Mouse (Mus musculus) spleen, adult 2 months (tissue): Measurements from ENCODE around the gene Dyrk4. TPM values are rescaled to one million over a fixed set of nuclear protein-coding genes. Genes with fewer than 3 reads are reported as not detected.

Experiments
- DNase-seq, 2 experiments: peaks; one replicate each; pipeline versions ENCODE4 v3.0.0 to v3.0.0-alpha.2; 2012 to 2021; ENCODE audit warnings: low spot score in 2 of 2, low read depth in 1 of 2
- H3K27ac ChIP-seq: fragments of 200-500 bp; 2 replicates; pipeline ENCODE4 v1.5.1; 2012; ENCODE audit warnings: low read length, inconsistent platforms; ENCODE audit not compliant: insufficient read depth
- H3K27me3 ChIP-seq: fragments of 200-500 bp; 2 replicates; pipeline ENCODE4 v1.6.1; 2012; ENCODE audit warnings: mild to moderate bottlenecking, moderate library complexity, low read length, inconsistent platforms; ENCODE audit not compliant: control insufficient read depth, insufficient read depth
- H3K36me3 ChIP-seq: fragments of 200-500 bp; 2 replicates; pipeline ENCODE4 v1.6.1; 2012; ENCODE audit warnings: mild to moderate bottlenecking, low read length, inconsistent platforms; ENCODE audit not compliant: control insufficient read depth, insufficient read depth
- H3K4me1 ChIP-seq: fragments of 200-500 bp; 2 replicates; pipeline ENCODE4 v1.6.1; 2011; ENCODE audit warnings: inconsistent platforms; ENCODE audit not compliant: control insufficient read depth, insufficient read depth, insufficient read length
- H3K4me3 ChIP-seq: fragments of 200-500 bp; 2 replicates; pipeline ENCODE4 v1.5.1; 2011; ENCODE audit warnings: mild to moderate bottlenecking, inconsistent platforms; ENCODE audit not compliant: insufficient read depth, insufficient read length; ENCODE audit errors: extremely low read depth
- CTCF ChIP-seq: fragments of 200-500 bp; IDR thresholded peaks from 2 replicates; pipeline ENCODE4 v1.5.1; 2011; ENCODE audit warnings: mild to moderate bottlenecking, inconsistent platforms; ENCODE audit not compliant: insufficient read depth, insufficient read length, insufficient replicate concordance; ENCODE audit errors: extremely low read depth
- POLR2A ChIP-seq: fragments of 200-500 bp; IDR thresholded peaks from 2 replicates; pipeline ENCODE4 v1.6.1; 2011; ENCODE audit warnings: low read depth, low read length, inconsistent platforms
- WGBS: fragments of 180-500 bp; shearing (Covaris S2); methylation state at CpG from one replicate; pipeline ENCODE4 v1.1.7; 2018; 5-methylcytosine and 5-hydroxymethylcytosine counted together
- polyA plus RNA-seq: library from polyadenylated mRNA; depleted of rRNA; stranded (reverse); fragments of >200 nt; gene quantifications from 2 replicates; pipeline ENCODE4 v1.2.3, GENCODE M21; 2012

Gene Dyrk4
- polyA plus RNA-seq, 1 experiment: 0.25 TPM

DNA sequence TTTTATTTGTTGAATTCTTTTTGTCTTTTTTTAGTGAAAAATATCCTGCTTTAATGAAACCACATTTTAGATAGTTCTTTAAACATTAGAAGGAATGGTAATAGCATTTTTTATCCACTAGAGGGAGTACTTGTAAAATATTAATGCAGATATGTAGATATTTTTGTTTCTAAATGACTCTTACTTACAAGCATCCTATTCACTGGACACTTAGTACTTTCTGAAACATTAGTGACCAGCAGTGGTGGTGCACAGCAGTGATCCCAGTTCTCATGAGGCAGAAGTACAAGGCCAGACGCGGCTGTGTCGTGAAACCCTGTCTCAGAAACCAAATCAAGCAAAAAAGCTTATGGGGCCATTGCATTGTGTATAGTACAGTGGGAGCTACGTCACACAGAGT lies 26.7 kb upstream of the Dyrk4 start:
- TF ChIP-seq POLR2A: no peak
- no peak for TF ChIP-seq CTCF
- WGBS: 92% methylated on average over 4 of the region's 4 CpGs
- Histone ChIP-seq H3K4me3 (no peak overlapping the region), H3K36me3 (peaks cover 24% of the 10 kb centered on the region), H3K27ac (no peak overlapping the region), H3K4me1 (no peaks in the 10 kb centered on the region), H3K27me3 (no peaks in the 10 kb centered on the region)
- no peak for DNase-seq

DNA sequence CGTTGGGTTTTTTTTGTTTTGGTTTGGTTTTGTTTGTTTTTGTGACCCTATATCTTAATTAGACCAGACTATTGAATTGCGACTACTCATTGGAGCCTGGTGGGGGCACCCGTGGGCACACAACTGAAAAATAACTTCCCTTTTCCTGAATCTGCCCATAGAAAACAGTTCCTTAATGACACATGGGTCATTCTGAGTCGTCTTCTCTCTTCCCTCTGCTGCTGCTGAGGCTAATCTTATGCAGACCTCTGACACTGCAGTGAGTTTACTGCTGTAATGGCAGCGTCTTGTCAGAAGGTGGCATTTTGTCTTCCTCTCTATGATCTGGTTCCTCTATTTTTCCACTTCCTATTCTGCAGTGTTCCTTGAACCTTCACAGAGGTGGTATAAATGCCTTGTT lies 18.8 kb upstream of the Dyrk4 start:
- peak in 1 of 2 experiments; percentile 49 for DNase-seq
- Histone ChIP-seq H3K27me3 (no peaks in the 10 kb centered on the region), H3K27ac (no peak overlapping the region; the same call in 1 of the 2 replicates), H3K36me3 (peaks cover 14% of the 10 kb centered on the region), H3K4me3 (peak overlapping the region; percentile 64; the same call in 1 of the 2 replicates), H3K4me1 (peaks cover 7% of the 10 kb centered on the region)
- WGBS: 1% methylated on average over 5 of the region's 5 CpGs
- no peak for TF ChIP-seq POLR2A
- no peak for TF ChIP-seq CTCF

DNA sequence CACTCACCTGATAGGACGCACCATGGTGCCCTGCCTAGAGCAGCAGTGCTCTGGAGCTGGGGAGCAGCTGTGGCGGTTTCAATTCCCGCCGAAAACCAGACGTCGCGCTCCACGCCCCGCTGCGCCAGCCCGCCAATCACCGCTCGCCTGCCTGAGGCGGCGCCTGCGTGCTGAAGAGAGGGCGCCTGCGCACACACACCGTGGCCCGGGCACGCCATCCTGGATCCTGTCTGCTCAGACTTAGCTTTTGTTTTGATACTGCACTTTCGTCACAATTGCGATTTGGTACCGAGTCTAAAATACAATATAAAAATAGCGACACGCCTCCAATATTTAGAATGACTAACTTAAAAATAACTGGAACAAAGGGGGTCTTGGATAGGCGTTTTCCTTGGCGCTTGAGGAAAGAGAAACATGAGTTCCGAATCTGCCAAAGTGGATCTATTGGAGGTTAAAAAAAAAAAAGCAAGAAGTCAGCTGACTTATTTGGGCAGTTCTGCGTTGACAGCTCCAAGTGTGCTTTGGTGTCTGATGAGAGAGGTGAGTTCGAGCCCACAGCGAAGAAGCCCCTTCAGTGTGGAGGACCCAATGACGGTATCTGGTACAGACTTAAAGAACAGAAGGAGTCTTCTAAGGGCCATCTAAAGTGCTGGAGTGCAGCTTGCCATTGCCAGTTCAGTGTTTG lies 18.0 kb upstream of the Dyrk4 start, which contains the start of the genes Rad51ap1 and D6Wsu163e:
Gene Rad51ap1 (minus strand): TSS at position 101 of the 685 bp plus-strand sequence.
Gene D6Wsu163e (plus strand): TSS at position 476 of the 685 bp plus-strand sequence.
- H3K36me3 ChIP-seq: peaks cover 14% of the 10 kb centered on the region
- TF ChIP-seq POLR2A: no peak
- TF ChIP-seq CTCF: no peak
- peak within 1 kb of the TSS; percentile 21 for H3K27ac ChIP-seq
- DNase-seq: peak; percentile 93
- under 1% methylated on average over 33 of the region's 33 CpGs for WGBS
- H3K27me3 ChIP-seq: no peaks in the 10 kb centered on the region
- H3K4me1 ChIP-seq: peaks cover 7% of the 10 kb centered on the region
- peak within 1 kb of the TSS; percentile 80 for H3K4me3 ChIP-seq

DNA sequence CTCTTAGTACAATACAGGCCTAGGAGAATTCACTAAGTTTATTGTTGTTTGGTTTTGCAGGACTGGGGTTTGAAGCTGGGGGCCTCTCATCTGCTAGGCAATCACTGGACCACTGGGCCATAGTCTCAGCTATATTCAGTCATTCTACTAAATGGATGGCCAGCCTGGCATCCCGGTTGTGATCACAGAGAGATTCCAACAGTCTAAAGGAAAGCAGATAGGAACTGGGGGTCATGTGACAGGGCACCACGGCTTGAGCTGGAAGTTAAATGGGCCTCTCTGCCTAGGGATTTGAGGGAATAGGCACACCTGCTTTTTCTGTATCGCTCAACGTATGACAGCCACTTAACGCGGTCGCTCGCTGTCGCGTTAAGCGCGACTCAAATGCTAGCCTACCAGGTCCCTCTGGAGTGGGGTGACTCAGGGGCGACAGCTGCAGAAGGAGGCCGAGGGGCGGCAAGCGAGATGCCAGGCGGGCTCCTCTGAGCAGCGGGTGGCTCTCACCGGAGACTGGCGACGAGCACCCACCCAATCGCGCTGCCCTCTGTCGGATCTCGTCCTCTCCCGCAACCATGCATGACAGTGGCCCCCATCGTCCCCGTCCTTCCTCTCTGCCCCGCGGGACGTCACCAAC lies 17.3 kb upstream of the Dyrk4 start:
- no peak for DNase-seq
- H3K27ac ChIP-seq: no peak overlapping the region; the same call in 1 of the 2 replicates
- 2% methylated on average over 31 of the region's 31 CpGs for WGBS
- peaks cover 10% of the 10 kb centered on the region for H3K36me3 ChIP-seq
- peak overlapping the region; percentile 80 for H3K4me3 ChIP-seq
- peaks cover 7% of the 10 kb centered on the region for H3K4me1 ChIP-seq
- TF ChIP-seq CTCF (no peak), POLR2A (no peak)
- no peaks in the 10 kb centered on the region for H3K27me3 ChIP-seq

DNA sequence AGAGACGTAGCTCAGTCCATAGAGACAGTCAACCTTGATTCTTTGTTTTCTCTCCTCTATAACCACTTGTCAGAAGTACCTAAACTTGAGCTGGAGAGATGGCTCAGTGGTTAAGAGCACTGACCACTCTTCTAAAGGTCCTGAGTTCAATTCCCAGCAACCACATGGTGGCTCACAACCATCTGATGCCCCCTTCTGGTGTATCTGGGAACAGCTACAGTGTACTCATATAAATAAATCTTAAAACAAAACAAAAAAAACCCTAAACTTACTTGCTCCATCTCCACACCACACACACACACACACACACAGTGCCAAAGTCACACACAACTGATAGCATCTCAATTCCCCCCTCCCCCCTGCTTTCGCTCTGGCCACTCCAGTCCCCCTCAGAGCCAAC lies 16.4 kb upstream of the Dyrk4 start:
- no peak overlapping the region for H3K4me3 ChIP-seq
- H3K27me3 ChIP-seq: no peaks in the 10 kb centered on the region
- TF ChIP-seq POLR2A: no peak
- TF ChIP-seq CTCF: no peak
- WGBS: 87% methylated on average over 2 of the region's 2 CpGs
- H3K4me1 ChIP-seq: peaks cover 7% of the 10 kb centered on the region
- H3K27ac ChIP-seq: no peak overlapping the region
- H3K36me3 ChIP-seq: peaks cover 6% of the 10 kb centered on the region; the same call in 1 of the 2 replicates
- DNase-seq: no peak

DNA sequence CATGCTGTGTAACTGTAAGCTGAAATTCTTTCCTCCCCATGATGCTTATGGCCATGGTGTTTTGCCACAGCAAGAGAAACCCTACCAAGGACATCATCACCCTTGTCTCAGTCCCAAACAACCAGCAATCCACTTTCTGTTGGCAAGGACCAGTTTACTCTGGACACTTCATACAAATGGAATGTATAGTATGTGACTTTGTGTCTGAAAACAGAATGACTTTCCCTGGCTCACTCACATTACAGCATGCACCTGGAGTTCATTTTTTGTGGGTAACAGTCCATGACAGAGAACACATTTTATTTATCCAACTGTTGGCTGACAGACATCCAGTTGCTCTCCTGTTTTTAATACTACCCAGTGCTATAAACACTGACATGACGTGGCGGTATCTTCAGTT lies 11.3 kb upstream of the Dyrk4 start:
- no peak overlapping the region for H3K27ac ChIP-seq
- H3K27me3 ChIP-seq: no peaks in the 10 kb centered on the region
- WGBS: 97% methylated on average over 2 of the region's 2 CpGs
- H3K36me3 ChIP-seq: no peaks in the 10 kb centered on the region
- H3K4me3 ChIP-seq: no peak overlapping the region
- no peak for TF ChIP-seq POLR2A
- TF ChIP-seq CTCF: no peak
- DNase-seq: no peak
- H3K4me1 ChIP-seq: no peaks in the 10 kb centered on the region

DNA sequence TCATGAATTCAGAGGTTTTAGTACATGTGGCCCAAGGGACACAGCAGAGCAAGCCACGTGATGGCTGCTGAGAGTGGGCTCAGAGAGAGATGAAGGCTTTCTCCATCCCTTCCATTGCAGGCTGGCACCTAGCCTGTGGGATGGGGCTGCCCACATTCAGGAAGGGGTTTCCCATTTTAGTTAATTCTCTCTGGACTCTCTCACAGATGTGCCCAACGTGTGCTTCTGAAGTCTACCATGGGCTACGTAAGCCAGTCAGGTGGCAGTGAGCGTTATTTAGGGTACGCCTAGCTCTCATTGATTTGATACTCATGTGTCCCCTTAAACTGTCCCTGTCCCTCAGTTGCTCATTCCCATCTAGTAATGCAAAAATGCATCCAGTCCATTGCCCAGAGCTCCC lies 6.7 kb downstream of the Dyrk4 start:
- no peak for DNase-seq
- H3K27ac ChIP-seq: no peak overlapping the region; the same call in 1 of the 2 replicates
- no peaks in the 10 kb centered on the region for H3K27me3 ChIP-seq
- peaks cover 5% of the 10 kb centered on the region; the same call in 1 of the 2 replicates for H3K4me1 ChIP-seq
- TF ChIP-seq POLR2A (no peak), CTCF (no peak)
- WGBS: 82% methylated on average over 5 of the region's 5 CpGs
- no peaks in the 10 kb centered on the region for H3K36me3 ChIP-seq
- no peak overlapping the region for H3K4me3 ChIP-seq
